Mouse (Mus musculus): ENCODE measurements around the gene Mfsd4a. TPM values are rescaled to one million over a fixed set of nuclear protein-coding genes. Genes with fewer than 3 reads are reported as not detected.

Gene Mfsd4a
- total and polyA plus RNA-seq, 2 experiments from 2014 or later, result 3.2 to 8.1 TPM

DNA sequence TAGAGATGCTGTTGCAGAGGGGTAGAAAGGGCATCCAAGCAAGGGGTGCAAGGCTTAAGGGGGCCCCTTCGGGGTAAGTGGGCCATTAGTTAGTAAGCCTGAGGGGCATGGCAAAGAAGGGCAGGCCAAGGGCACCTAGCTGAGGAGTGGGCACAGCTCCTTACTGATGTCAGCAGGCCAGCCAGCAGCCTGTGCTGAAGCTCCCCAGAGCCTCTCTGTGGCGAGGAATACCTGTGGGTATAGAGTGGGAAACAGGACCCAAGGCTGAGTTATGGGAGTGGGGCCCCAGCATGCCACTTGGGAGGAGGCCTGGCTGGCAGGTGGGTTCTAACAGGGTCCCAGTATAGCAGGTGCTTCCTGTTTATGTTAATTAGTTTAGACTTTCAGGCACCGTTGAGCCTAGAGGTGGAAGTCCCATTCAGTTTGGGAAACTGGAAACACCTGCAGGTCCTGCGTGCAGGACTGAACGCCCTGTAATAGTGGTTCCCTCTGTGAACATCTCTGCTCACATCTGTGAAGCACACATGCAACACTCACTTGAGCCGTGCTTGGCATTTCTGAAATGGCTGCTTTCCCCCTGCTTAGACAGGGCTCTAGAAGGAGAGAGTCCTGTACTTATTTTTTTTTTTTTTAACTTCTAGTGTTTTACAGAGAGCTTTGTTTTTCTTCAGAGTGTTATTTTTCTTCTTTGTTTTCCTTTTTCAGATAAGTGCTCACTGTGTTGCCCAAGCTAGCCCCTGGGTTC is 34.3 kb upstream of the Mfsd4a start:
- ATAC-seq (no peak), DNase-seq (no peak)
- Histone ChIP-seq H3K27ac (ENCODE audit: low read depth, low read length) (no peak overlapping the region), H3K4me3 (ENCODE audit: low read depth, low read length) (no peak overlapping the region), H3K9ac (no peak overlapping the region), H3K27me3 (ENCODE audit: insufficient read depth, low read length) (no peaks in the 10 kb centered on the region), H3K4me1 (ENCODE audit: insufficient read depth) (no peaks in the 10 kb centered on the region), H3K4me2 (ENCODE audit: low read depth) (no peak overlapping the region), H3K9me3 (ENCODE audit: low read length) (no peaks in the 10 kb centered on the region), H3K36me3 (ENCODE audit: insufficient read depth) (no peaks in the 10 kb centered on the region)
- 80% methylated on average over 6 of the region's 6 CpGs for WGBS
- TF ChIP-seq CTCF (IDR thresholded peaks at IDR 0.05; ENCODE audit: low read depth), result no peak

GRCm38 (mm10) chr1:132099775-132100174 is 31.9 kb upstream of the Mfsd4a start:
- no peak overlapping the region for H3K27ac ChIP-seq (ENCODE audit: low read depth, low read length)
- H3K4me3 ChIP-seq (ENCODE audit: low read depth, low read length), result no peak overlapping the region
- H3K4me2 ChIP-seq (ENCODE audit: low read depth), result no peak overlapping the region
- WGBS, result 68% methylated on average over 4 of the region's 4 CpGs
- H3K36me3 ChIP-seq (ENCODE audit: insufficient read depth), result no peaks in the 10 kb centered on the region
- ATAC-seq, result no peak
- no peak for DNase-seq
- no peak for TF ChIP-seq CTCF (IDR thresholded peaks at IDR 0.05; ENCODE audit: low read depth)
- no peak overlapping the region for H3K9ac ChIP-seq
- no peaks in the 10 kb centered on the region for H3K4me1 ChIP-seq (ENCODE audit: insufficient read depth)
- no peaks in the 10 kb centered on the region for H3K27me3 ChIP-seq (ENCODE audit: insufficient read depth, low read length)
- H3K9me3 ChIP-seq (ENCODE audit: low read length), result no peaks in the 10 kb centered on the region

DNA sequence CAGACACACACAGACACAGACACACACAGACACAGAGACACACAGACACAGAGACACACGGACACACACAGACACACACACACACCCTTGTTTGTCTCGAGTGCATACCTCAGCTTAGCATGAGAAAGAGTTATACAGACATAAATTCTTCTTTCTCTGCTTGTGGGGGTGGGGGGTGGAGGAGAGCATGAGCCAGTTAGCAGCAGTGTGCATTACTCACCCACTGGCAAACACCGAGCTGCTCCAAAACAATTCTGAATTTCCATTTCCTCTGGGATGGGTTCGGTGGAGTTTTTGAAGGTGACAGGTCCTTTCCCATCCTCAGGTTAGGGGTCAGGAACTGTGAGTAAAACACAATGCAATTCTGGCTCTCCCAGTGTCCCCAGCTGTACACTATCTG is 31.2 kb upstream of the Mfsd4a start:
- Histone ChIP-seq H3K27ac (ENCODE audit: low read depth, low read length) (no peak overlapping the region), H3K4me2 (ENCODE audit: low read depth) (no peak overlapping the region), H3K9me3 (ENCODE audit: low read length) (no peaks in the 10 kb centered on the region), H3K36me3 (ENCODE audit: insufficient read depth) (no peaks in the 10 kb centered on the region), H3K27me3 (ENCODE audit: insufficient read depth, low read length) (no peaks in the 10 kb centered on the region), H3K4me1 (ENCODE audit: insufficient read depth) (no peaks in the 10 kb centered on the region), H3K9ac (no peak overlapping the region), H3K4me3 (ENCODE audit: low read depth, low read length) (no peak overlapping the region)
- TF ChIP-seq CTCF (IDR thresholded peaks at IDR 0.05; ENCODE audit: low read depth), result no peak
- no peak for DNase-seq
- ATAC-seq, result no peak
- 71% methylated on average over 4 of the region's 4 CpGs for WGBS

GRCm38 (mm10) chr1:132098076-132098475 is 30.2 kb upstream of the Mfsd4a start:
- no peak overlapping the region for H3K4me3 ChIP-seq (ENCODE audit: low read depth, low read length)
- H3K4me1 ChIP-seq (ENCODE audit: insufficient read depth), result no peaks in the 10 kb centered on the region
- H3K27ac ChIP-seq (ENCODE audit: low read depth, low read length), result no peak overlapping the region
- H3K4me2 ChIP-seq (ENCODE audit: low read depth), result no peak overlapping the region
- H3K27me3 ChIP-seq (ENCODE audit: insufficient read depth, low read length), result no peaks in the 10 kb centered on the region
- H3K9ac ChIP-seq, result no peak overlapping the region
- no peaks in the 10 kb centered on the region for H3K36me3 ChIP-seq (ENCODE audit: insufficient read depth)
- no peaks in the 10 kb centered on the region for H3K9me3 ChIP-seq (ENCODE audit: low read length)
- no peak for TF ChIP-seq CTCF (IDR thresholded peaks at IDR 0.05; ENCODE audit: low read depth)
- ATAC-seq, result no peak
- WGBS, result 73% methylated on average over 1 of the region's 1 CpGs
- no peak for DNase-seq

GRCm38 (mm10) chr1:132095356-132096004 is 27.6 kb upstream of the Mfsd4a start:
- TF ChIP-seq CTCF (IDR thresholded peaks at IDR 0.05; ENCODE audit: low read depth), result no peak
- Histone ChIP-seq H3K27ac (ENCODE audit: low read depth, low read length) (no peak overlapping the region), H3K9ac (no peak overlapping the region), H3K4me2 (ENCODE audit: low read depth) (no peak overlapping the region), H3K27me3 (ENCODE audit: insufficient read depth, low read length) (no peaks in the 10 kb centered on the region), H3K4me3 (ENCODE audit: low read depth, low read length) (no peak overlapping the region), H3K9me3 (ENCODE audit: low read length) (no peaks in the 10 kb centered on the region), H3K36me3 (ENCODE audit: insufficient read depth) (no peaks in the 10 kb centered on the region), H3K4me1 (ENCODE audit: insufficient read depth) (no peaks in the 10 kb centered on the region)
- ATAC-seq (no peak), DNase-seq (no peak)
- WGBS, result 68% methylated on average over 11 of the region's 11 CpGs

GRCm38 (mm10) chr1:132093269-132093668 is 25.4 kb upstream of the Mfsd4a start:
- Histone ChIP-seq H3K9me3 (ENCODE audit: low read length) (no peaks in the 10 kb centered on the region), H3K4me3 (ENCODE audit: low read depth, low read length) (no peak overlapping the region), H3K36me3 (ENCODE audit: insufficient read depth) (no peaks in the 10 kb centered on the region), H3K9ac (no peak overlapping the region), H3K4me2 (ENCODE audit: low read depth) (no peak overlapping the region), H3K27me3 (ENCODE audit: insufficient read depth, low read length) (no peaks in the 10 kb centered on the region), H3K4me1 (ENCODE audit: insufficient read depth) (peaks cover 5% of the 10 kb centered on the region; the same call in 1 of the 2 replicates), H3K27ac (ENCODE audit: low read depth, low read length) (no peak overlapping the region)
- no peak for ATAC-seq
- WGBS, result 91% methylated on average over 4 of the region's 4 CpGs
- TF ChIP-seq CTCF (IDR thresholded peaks at IDR 0.05; ENCODE audit: low read depth), result no peak
- DNase-seq, result no peak

DNA sequence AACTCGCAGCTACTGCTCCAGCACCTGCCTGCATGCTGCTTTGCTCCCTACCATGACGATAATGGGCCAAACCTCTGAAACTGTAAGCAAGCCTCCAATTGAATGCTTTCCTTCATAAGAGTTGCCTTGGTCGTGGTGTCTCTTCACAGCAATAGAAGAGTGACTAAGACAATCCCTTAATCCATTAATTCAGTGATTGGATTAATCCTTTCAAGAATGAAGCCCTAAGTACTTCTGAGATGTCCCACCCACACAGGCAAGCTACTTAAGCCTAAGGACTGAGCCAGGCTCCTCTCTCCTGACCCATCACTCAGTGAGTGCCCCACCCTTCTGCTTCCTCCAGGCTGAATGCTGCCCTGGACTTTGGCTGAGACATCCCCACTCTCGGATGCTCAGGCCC is 22.4 kb upstream of the Mfsd4a start:
- TF ChIP-seq CTCF (IDR thresholded peaks at IDR 0.05; ENCODE audit: low read depth), result no peak
- no peaks in the 10 kb centered on the region for H3K27me3 ChIP-seq (ENCODE audit: insufficient read depth, low read length)
- H3K27ac ChIP-seq (ENCODE audit: low read depth, low read length), result no peak overlapping the region
- 39% methylated on average over 4 of the region's 4 CpGs for WGBS
- peaks cover 5% of the 10 kb centered on the region; the same call in 1 of the 2 replicates for H3K4me1 ChIP-seq (ENCODE audit: insufficient read depth)
- no peak overlapping the region for H3K4me3 ChIP-seq (ENCODE audit: low read depth, low read length)
- no peaks in the 10 kb centered on the region for H3K36me3 ChIP-seq (ENCODE audit: insufficient read depth)
- H3K9ac ChIP-seq, result no peak overlapping the region
- H3K4me2 ChIP-seq (ENCODE audit: low read depth), result no peak overlapping the region
- DNase-seq (no peak), ATAC-seq (no peak)
- H3K9me3 ChIP-seq (ENCODE audit: low read length), result no peaks in the 10 kb centered on the region
